Mouse (Mus musculus): ENCODE measurements at regions not wholly inside any gene's neighbourhood (a gene's known extent, or its start where the extent isn't known, plus 50 kb on each side); places are given as distances from the start of the nearest gene placed in this dataset.

- no peak for ATAC-seq (replicated peaks; ENCODE audit: low FRiP score)
- Histone ChIP-seq H3K4me1 (replicated peaks; ENCODE audit: control insufficient read depth, insufficient read depth, low read length) (no peaks in the 10 kb centered on the region), H3K36me3 (ENCODE audit: control insufficient read depth, insufficient read depth, low read length) (no peaks in the 10 kb centered on the region), H3K27me3 (replicated peaks; ENCODE audit: control insufficient read depth, insufficient read depth, low read length) (0 out of 2 replicates have a peak, but pooled peaks cover 2% of the 10 kb centered on the region), H3K4me3 (ENCODE audit: low read depth, low read length) (no peak overlapping the region), H3K27ac (ENCODE audit: low read depth, low read length) (no peak overlapping the region), H3K9ac (ENCODE audit: low read depth, low read length) (no peak overlapping the region), H3K9me3 (ENCODE audit: control insufficient read depth, low read length) (no peaks in the 10 kb centered on the region), H3K4me2 (no peak overlapping the region)
- DNase-seq (ENCODE audit: low spot score) = no peak
- 70% methylated on average over 5 of the region's 5 CpGs for WGBS
These were observed 73.4 kb upstream of the Ubl3 start for GRCm38 (mm10) chr5:148626014-148626413.

GRCm38 (mm10) chr5:148624649-148625405 lies 72.2 kb upstream of the Ubl3 start:
- no peaks in the 10 kb centered on the region for H3K36me3 ChIP-seq (ENCODE audit: control insufficient read depth, insufficient read depth, low read length)
- no peaks in the 10 kb centered on the region for H3K9me3 ChIP-seq (ENCODE audit: control insufficient read depth, low read length)
- no peak overlapping the region for H3K9ac ChIP-seq (ENCODE audit: low read depth, low read length)
- no peak for DNase-seq (ENCODE audit: low spot score)
- 0 out of 2 replicates have a peak, but pooled peaks cover 2% of the 10 kb centered on the region for H3K27me3 ChIP-seq (replicated peaks; ENCODE audit: control insufficient read depth, insufficient read depth, low read length)
- H3K4me2 ChIP-seq = no peak overlapping the region
- no peak overlapping the region for H3K4me3 ChIP-seq (ENCODE audit: low read depth, low read length)
- ATAC-seq (replicated peaks; ENCODE audit: low FRiP score) = no peak
- H3K27ac ChIP-seq (ENCODE audit: low read depth, low read length) = no peak overlapping the region
- no peaks in the 10 kb centered on the region for H3K4me1 ChIP-seq (replicated peaks; ENCODE audit: control insufficient read depth, insufficient read depth, low read length)
- WGBS = 81% methylated on average over 21 of the region's 21 CpGs

DNA sequence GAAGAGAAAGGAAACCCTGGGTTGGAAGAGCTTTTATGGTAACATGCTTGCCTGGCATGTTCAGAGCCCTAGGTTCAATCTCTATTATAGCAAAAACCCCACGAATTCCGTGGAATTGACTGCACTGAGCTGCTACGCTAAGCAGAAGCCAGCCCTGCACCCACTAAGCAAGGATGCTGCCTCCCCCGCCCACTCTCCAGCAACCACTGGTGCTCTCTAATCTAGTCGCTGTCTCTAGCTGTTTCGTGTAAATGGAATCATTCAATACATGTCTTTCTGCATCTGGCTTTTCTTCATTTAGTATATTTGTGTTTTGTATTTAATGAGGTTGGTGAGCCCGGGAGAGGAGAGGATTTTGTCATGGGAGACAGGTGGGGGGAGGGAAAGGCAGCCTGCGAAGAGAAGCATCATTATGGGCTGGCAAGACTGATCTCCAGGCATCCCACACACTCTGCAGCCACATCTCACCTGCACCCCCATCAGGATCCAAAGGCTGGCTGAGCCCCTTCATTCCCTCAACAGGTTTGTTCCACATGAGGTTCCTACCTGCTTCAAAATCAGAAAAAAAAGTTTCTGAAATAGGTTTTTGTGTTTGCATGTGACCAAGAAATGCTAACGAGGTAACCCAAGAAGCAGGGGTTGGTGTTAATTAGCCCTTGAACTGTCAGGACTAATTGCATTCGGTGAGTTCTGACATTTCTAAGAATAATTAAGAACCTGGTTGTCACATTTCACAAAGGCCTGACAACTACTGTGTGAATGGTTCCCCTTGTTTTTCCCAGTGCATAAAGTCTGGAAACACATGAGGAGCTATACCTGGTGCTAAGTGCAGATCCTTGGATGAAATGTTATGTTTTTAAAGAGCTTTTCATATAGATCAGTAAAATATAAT lies 68.6 kb upstream of the Ubl3 start:
- DNase-seq (ENCODE audit: low spot score) = no peak
- Histone ChIP-seq H3K4me1 (replicated peaks; ENCODE audit: control insufficient read depth, insufficient read depth, low read length) (no peaks in the 10 kb centered on the region), H3K9ac (ENCODE audit: low read depth, low read length) (no peak overlapping the region), H3K4me2 (no peak overlapping the region), H3K4me3 (ENCODE audit: low read depth, low read length) (no peak overlapping the region), H3K27ac (ENCODE audit: low read depth, low read length) (no peak overlapping the region), H3K9me3 (ENCODE audit: control insufficient read depth, low read length) (no peaks in the 10 kb centered on the region), H3K27me3 (replicated peaks; ENCODE audit: control insufficient read depth, insufficient read depth, low read length) (0 out of 2 replicates have a peak, but pooled peaks cover 2% of the 10 kb centered on the region), H3K36me3 (ENCODE audit: control insufficient read depth, insufficient read depth, low read length) (no peaks in the 10 kb centered on the region)
- no peak for ATAC-seq (replicated peaks; ENCODE audit: low FRiP score)
- WGBS = 57% methylated on average over 10 of the region's 10 CpGs

- no peaks in the 10 kb centered on the region for H3K4me1 ChIP-seq (replicated peaks; ENCODE audit: control insufficient read depth, insufficient read depth, low read length)
- no peak for ATAC-seq (replicated peaks; ENCODE audit: low FRiP score)
These were observed 67.3 kb upstream of the Ubl3 start for GRCm38 (mm10) chr5:148619917-148620316.

GRCm38 (mm10) chr5:148616426-148616825 lies 63.8 kb upstream of the Ubl3 start:
- Histone ChIP-seq H3K4me2 (no peak overlapping the region), H3K4me1 (replicated peaks; ENCODE audit: control insufficient read depth, insufficient read depth, low read length) (no peaks in the 10 kb centered on the region), H3K9me3 (ENCODE audit: control insufficient read depth, low read length) (no peaks in the 10 kb centered on the region), H3K27ac (ENCODE audit: low read depth, low read length) (no peak overlapping the region), H3K9ac (ENCODE audit: low read depth, low read length) (no peak overlapping the region), H3K36me3 (ENCODE audit: control insufficient read depth, insufficient read depth, low read length) (no peaks in the 10 kb centered on the region), H3K27me3 (replicated peaks; ENCODE audit: control insufficient read depth, insufficient read depth, low read length) (0 out of 2 replicates have a peak, but pooled peaks cover 2% of the 10 kb centered on the region), H3K4me3 (ENCODE audit: low read depth, low read length) (no peak overlapping the region)
- no peak for DNase-seq (ENCODE audit: low spot score)
- no peak for ATAC-seq (replicated peaks; ENCODE audit: low FRiP score)
- WGBS = 59% methylated on average over 3 of the region's 3 CpGs

More at GRCm38 (mm10) chr5:148619917-148620316, 67.3 kb upstream of the Ubl3 start:
- 70% methylated on average over 2 of the region's 2 CpGs for WGBS
- DNase-seq (ENCODE audit: low spot score) = no peak
- 0 out of 2 replicates have a peak, but pooled peaks cover 2% of the 10 kb centered on the region for H3K27me3 ChIP-seq (replicated peaks; ENCODE audit: control insufficient read depth, insufficient read depth, low read length)
- no peaks in the 10 kb centered on the region for H3K9me3 ChIP-seq (ENCODE audit: control insufficient read depth, low read length)
- H3K9ac ChIP-seq (ENCODE audit: low read depth, low read length) = no peak overlapping the region
- H3K4me3 ChIP-seq (ENCODE audit: low read depth, low read length) = no peak overlapping the region
- H3K4me2 ChIP-seq = no peak overlapping the region
- H3K36me3 ChIP-seq (ENCODE audit: control insufficient read depth, insufficient read depth, low read length) = no peaks in the 10 kb centered on the region
- no peak overlapping the region for H3K27ac ChIP-seq (ENCODE audit: low read depth, low read length)

- WGBS = 65% methylated on average over 10 of the region's 10 CpGs
- Histone ChIP-seq H3K36me3 (ENCODE audit: control insufficient read depth, insufficient read depth, low read length) (no peaks in the 10 kb centered on the region), H3K9ac (ENCODE audit: low read depth, low read length) (no peak overlapping the region), H3K9me3 (ENCODE audit: control insufficient read depth, low read length) (no peaks in the 10 kb centered on the region), H3K27ac (ENCODE audit: low read depth, low read length) (no peak overlapping the region), H3K4me1 (replicated peaks; ENCODE audit: control insufficient read depth, insufficient read depth, low read length) (no peaks in the 10 kb centered on the region), H3K27me3 (replicated peaks; ENCODE audit: control insufficient read depth, insufficient read depth, low read length) (no peaks in the 10 kb centered on the region), H3K4me3 (ENCODE audit: low read depth, low read length) (no peak overlapping the region), H3K4me2 (no peak overlapping the region)
- DNase-seq (ENCODE audit: low spot score) = no peak
- ATAC-seq (replicated peaks; ENCODE audit: low FRiP score) = no peak
These were observed 63.2 kb upstream of the Ubl3 start for GRCm38 (mm10) chr5:148615706-148616366.

DNA sequence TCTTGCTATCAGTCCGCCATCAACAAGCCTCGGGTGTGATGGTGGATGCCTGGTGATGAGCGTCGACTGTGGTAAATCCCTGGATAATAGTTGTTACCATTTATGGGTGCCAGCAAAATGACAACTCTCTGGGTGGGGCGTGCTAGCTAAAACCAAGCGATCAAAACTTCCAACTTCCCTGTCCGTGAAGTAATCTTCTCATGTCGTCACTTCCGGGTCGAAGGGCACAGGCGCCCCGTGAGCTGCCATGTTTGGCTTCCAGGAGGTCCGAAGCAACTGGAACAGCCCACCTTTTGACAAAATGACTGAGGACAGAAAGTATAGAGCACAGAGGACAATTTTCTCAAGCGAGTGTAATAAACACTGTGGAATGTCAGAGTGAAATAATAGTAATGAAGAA lies 62.5 kb upstream of the Ubl3 start:
- 87% methylated on average over 14 of the region's 14 CpGs for WGBS

GRCm38 (mm10) chr5:148611323-148611722 lies 58.7 kb upstream of the Ubl3 start:
- no peaks in the 10 kb centered on the region for H3K36me3 ChIP-seq (ENCODE audit: control insufficient read depth, insufficient read depth, low read length)
- no peaks in the 10 kb centered on the region for H3K4me1 ChIP-seq (replicated peaks; ENCODE audit: control insufficient read depth, insufficient read depth, low read length)
- H3K27me3 ChIP-seq (replicated peaks; ENCODE audit: control insufficient read depth, insufficient read depth, low read length) = no peaks in the 10 kb centered on the region
- no peak overlapping the region for H3K27ac ChIP-seq (ENCODE audit: low read depth, low read length)
- H3K4me2 ChIP-seq = no peak overlapping the region
- ATAC-seq (replicated peaks; ENCODE audit: low FRiP score) (no peak), DNase-seq (ENCODE audit: low spot score) (no peak)
- 78% methylated on average over 5 of the region's 5 CpGs for WGBS
- H3K9me3 ChIP-seq (ENCODE audit: control insufficient read depth, low read length) = no peaks in the 10 kb centered on the region
- no peak overlapping the region for H3K9ac ChIP-seq (ENCODE audit: low read depth, low read length)
- no peak overlapping the region for H3K4me3 ChIP-seq (ENCODE audit: low read depth, low read length)

More for the DNA sequence above, 62.5 kb upstream of the Ubl3 start:
- Histone ChIP-seq H3K9ac (ENCODE audit: low read depth, low read length) (no peak overlapping the region), H3K36me3 (ENCODE audit: control insufficient read depth, insufficient read depth, low read length) (no peaks in the 10 kb centered on the region), H3K4me2 (no peak overlapping the region), H3K4me1 (replicated peaks; ENCODE audit: control insufficient read depth, insufficient read depth, low read length) (no peaks in the 10 kb centered on the region), H3K4me3 (ENCODE audit: low read depth, low read length) (no peak overlapping the region), H3K9me3 (ENCODE audit: control insufficient read depth, low read length) (no peaks in the 10 kb centered on the region), H3K27me3 (replicated peaks; ENCODE audit: control insufficient read depth, insufficient read depth, low read length) (no peaks in the 10 kb centered on the region), H3K27ac (ENCODE audit: low read depth, low read length) (no peak overlapping the region)
- no peak for DNase-seq (ENCODE audit: low spot score)
- no peak for ATAC-seq (replicated peaks; ENCODE audit: low FRiP score)
